Mouse (Mus musculus): ENCODE data around the gene Gatad2a.

Gatad2a gene

DNA sequence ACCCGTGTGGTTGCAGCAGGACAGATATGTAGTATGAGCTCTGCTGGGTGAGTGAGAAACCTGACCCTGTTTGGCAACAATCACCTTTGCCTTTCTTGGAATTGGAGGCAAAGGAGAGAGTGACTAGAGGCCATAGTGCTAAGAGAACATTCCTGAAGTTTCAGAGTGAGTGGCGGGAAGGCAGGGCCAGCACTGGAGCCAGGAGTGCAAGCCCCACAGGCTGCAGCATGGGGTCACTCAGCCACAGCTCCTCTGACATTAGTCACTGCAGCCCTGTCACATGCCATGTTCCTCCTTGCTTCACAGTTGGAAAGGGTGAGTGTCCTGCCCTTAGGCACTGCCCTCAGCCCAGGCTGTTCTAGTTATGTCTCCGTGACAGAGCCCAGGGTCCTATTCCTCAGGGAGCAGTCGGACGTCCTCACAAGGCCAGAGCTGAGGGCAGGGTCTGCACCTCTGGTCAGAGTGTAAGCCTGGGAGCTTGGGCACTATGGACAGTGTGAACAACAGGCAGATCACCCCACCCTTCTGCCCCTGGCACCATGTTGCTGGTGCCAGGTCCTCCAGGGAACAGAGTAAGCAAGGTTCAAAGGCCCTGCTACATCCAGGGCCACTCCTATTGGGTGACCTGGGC lies 128.4 kb downstream of the Gatad2a start:
- DNase-seq = no peak

DNA sequence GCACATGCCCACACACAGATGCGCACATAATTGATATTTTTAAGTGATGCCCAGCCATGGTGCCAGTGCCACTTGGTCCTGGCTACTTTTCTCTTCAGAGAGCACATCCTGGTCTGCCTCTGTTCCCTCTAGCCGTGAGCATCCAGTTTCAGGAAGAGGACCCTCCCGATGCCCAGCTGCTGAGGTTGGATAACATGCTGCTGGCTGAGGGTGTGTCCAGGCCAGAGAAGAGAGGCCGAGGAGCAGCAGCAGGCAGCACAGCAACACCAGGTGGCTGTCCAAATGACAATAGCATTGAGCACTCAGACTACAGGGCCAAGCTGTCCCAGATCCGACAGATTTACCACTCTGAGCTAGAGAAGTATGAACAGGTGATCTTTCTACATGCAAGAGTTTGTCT lies 132.0 kb downstream of the Gatad2a start:
- DNase-seq = no peak

DNA sequence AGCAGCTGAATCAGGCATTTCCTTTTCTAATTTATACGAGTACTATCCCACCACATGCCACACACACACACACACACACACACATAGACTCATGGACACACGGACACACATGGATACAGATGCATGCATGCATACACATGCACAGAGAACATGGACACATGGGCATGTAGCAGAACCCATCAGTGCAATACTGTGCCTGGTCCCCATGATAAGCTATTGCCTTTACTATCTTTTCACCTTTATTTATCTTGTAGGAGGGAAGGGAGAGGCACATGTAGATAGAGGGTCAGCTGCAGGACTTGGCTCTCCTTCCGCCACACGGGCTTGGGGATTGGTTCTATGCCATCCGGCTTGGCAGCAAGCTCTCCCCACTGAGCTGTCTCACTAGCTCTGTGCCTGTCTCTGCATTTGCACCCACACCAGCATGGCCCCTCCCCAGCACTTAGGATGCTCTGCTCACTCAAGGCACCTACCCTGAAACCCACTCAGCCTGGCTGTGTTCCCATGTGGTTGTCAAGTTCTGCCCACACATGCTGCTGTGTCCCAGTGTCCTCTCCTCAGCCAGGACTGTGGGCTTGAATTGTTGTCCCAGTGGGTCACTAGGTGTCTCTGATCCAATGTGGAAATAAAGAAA lies 132.7 kb downstream of the Gatad2a start:
- DNase-seq = no peak

DNA sequence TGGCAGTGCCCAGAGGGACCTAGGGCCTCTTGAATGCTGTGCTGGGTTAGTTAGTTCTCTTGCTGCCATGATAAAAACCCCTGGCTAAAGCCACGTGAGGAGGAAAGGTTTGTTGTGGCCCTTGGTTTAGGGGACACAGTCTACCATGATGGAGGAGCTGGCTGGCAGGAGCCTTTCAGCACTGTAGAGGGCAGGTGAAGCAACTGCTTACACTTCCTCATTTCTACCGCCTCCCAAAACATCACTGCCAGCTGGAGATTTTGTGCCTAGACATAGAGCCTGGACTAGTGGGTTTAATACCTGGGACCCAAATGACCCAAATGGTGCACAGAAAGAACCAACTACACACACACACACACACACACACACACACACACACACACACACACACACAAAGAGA lies 134.9 kb downstream of the Gatad2a start:
- DNase-seq = no peak

DNA sequence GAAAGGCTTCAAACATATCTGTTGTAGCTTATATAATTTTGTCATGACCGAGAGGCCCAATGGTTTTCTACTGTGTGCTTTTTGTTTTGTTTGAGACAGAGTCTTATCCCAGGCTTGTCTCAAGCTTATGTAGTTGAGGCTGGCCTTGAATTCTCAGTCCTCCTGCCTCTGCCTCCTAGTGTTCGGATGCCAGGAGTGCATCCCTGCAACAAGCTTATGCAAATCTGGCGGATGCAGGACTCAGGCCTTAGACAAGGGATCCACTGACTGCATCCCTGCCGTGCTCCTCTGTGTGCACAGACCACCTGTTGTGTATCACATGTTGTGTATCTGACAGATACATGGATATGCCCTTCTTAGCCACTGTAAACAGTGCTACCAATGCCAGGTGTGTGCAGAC lies 135.4 kb downstream of the Gatad2a start:
- DNase-seq = peak; percentile 39

All from retina, postnatal 1 day (tissue).